Mouse (Mus musculus): ENCODE results near the gene Exoc5. TPM values are rescaled to one million over a fixed set of nuclear protein-coding genes. Genes with fewer than 3 reads are reported as not detected.

Gene Exoc5
- polyA plus RNA-seq, 1 experiment from 2014 or later, result 16.9 TPM

- H3K27me3 ChIP-seq (ENCODE audit: control insufficient read depth, insufficient read depth, low read depth, low read length), result no peaks in the 10 kb centered on the region
- H3K4me1 ChIP-seq (ENCODE audit: control insufficient read depth, low read depth, low read length), result no peaks in the 10 kb centered on the region
- ATAC-seq (ENCODE audit: low read depth), result no peak
- peaks cover 10% of the 10 kb centered on the region for H3K36me3 ChIP-seq (ENCODE audit: control insufficient read depth, insufficient read depth)
- no peak overlapping the region for H3K4me2 ChIP-seq (ENCODE audit: low read depth, low read length)
- H3K27ac ChIP-seq (ENCODE audit: low read length), result no peak overlapping the region
- H3K9me3 ChIP-seq (replicated peaks; ENCODE audit: control insufficient read depth, low read length), result no peaks in the 10 kb centered on the region
- H3K4me3 ChIP-seq (ENCODE audit: low read depth, low read length), result no peak overlapping the region
- whole genome bisulfite sequencing (ENCODE audit: insufficient replicate concordance), result 38% methylated on average over 5 of the region's 5 CpGs
- no peak overlapping the region for H3K9ac ChIP-seq (ENCODE audit: low read depth, low read length)
Measured at GRCm38 (mm10) chr14:49019765-49020164, 46.7 kb downstream of the Exoc5 start.

- no peak for ATAC-seq (ENCODE audit: low read depth)
- H3K27ac ChIP-seq (ENCODE audit: low read length), result no peak overlapping the region
- no peak overlapping the region for H3K4me2 ChIP-seq (ENCODE audit: low read depth, low read length)
- WGBS (ENCODE audit: insufficient replicate concordance), result 78% methylated on average over 2 of the region's 2 CpGs
- no peak overlapping the region for H3K9ac ChIP-seq (ENCODE audit: low read depth, low read length)
- H3K4me1 ChIP-seq (ENCODE audit: control insufficient read depth, low read depth, low read length), result no peaks in the 10 kb centered on the region
- no peak overlapping the region for H3K4me3 ChIP-seq (ENCODE audit: low read depth, low read length)
- no peaks in the 10 kb centered on the region for H3K9me3 ChIP-seq (replicated peaks; ENCODE audit: control insufficient read depth, low read length)
- H3K36me3 ChIP-seq (ENCODE audit: control insufficient read depth, insufficient read depth), result no peaks in the 10 kb centered on the region
- H3K27me3 ChIP-seq (ENCODE audit: control insufficient read depth, insufficient read depth, low read depth, low read length), result no peaks in the 10 kb centered on the region
Measured at GRCm38 (mm10) chr14:49008399-49009189, 57.9 kb downstream of the Exoc5 start.

GRCm38 (mm10) chr14:49007979-49008378 lies 58.5 kb downstream of the Exoc5 start:
- 76% methylated on average over 2 of the region's 2 CpGs for WGBS (ENCODE audit: insufficient replicate concordance)
- Histone ChIP-seq H3K27ac (ENCODE audit: low read length) (no peak overlapping the region), H3K9me3 (replicated peaks; ENCODE audit: control insufficient read depth, low read length) (no peaks in the 10 kb centered on the region), H3K4me1 (ENCODE audit: control insufficient read depth, low read depth, low read length) (no peaks in the 10 kb centered on the region), H3K9ac (ENCODE audit: low read depth, low read length) (no peak overlapping the region), H3K36me3 (ENCODE audit: control insufficient read depth, insufficient read depth) (no peaks in the 10 kb centered on the region), H3K4me3 (ENCODE audit: low read depth, low read length) (no peak overlapping the region), H3K4me2 (ENCODE audit: low read depth, low read length) (no peak overlapping the region), H3K27me3 (ENCODE audit: control insufficient read depth, insufficient read depth, low read depth, low read length) (no peaks in the 10 kb centered on the region)
- ATAC-seq (ENCODE audit: low read depth), result no peak

GRCm38 (mm10) chr14:49001655-49002054 lies 64.8 kb downstream of the Exoc5 start:
- Histone ChIP-seq H3K36me3 (ENCODE audit: control insufficient read depth, insufficient read depth) (no peaks in the 10 kb centered on the region), H3K4me1 (ENCODE audit: control insufficient read depth, low read depth, low read length) (no peaks in the 10 kb centered on the region), H3K27me3 (ENCODE audit: control insufficient read depth, insufficient read depth, low read depth, low read length) (no peaks in the 10 kb centered on the region), H3K9ac (ENCODE audit: low read depth, low read length) (no peak overlapping the region), H3K27ac (ENCODE audit: low read length) (no peak overlapping the region), H3K9me3 (replicated peaks; ENCODE audit: control insufficient read depth, low read length) (no peaks in the 10 kb centered on the region), H3K4me3 (ENCODE audit: low read depth, low read length) (no peak overlapping the region), H3K4me2 (ENCODE audit: low read depth, low read length) (no peak overlapping the region)
- WGBS (ENCODE audit: insufficient replicate concordance), result 57% methylated on average over 3 of the region's 3 CpGs
- ATAC-seq (ENCODE audit: low read depth), result no peak

GRCm38 (mm10) chr14:48998795-48999194 lies 67.7 kb downstream of the Exoc5 start:
- no peaks in the 10 kb centered on the region for H3K9me3 ChIP-seq (replicated peaks; ENCODE audit: control insufficient read depth, low read length)
- ATAC-seq (ENCODE audit: low read depth), result no peak
- no peak overlapping the region for H3K9ac ChIP-seq (ENCODE audit: low read depth, low read length)
- H3K4me3 ChIP-seq (ENCODE audit: low read depth, low read length), result no peak overlapping the region
- H3K4me2 ChIP-seq (ENCODE audit: low read depth, low read length), result no peak overlapping the region
- no peaks in the 10 kb centered on the region for H3K27me3 ChIP-seq (ENCODE audit: control insufficient read depth, insufficient read depth, low read depth, low read length)
- H3K27ac ChIP-seq (ENCODE audit: low read length), result no peak overlapping the region
- WGBS (ENCODE audit: insufficient replicate concordance), result 30% methylated on average over 4 of the region's 4 CpGs
- H3K36me3 ChIP-seq (ENCODE audit: control insufficient read depth, insufficient read depth), result no peaks in the 10 kb centered on the region
- H3K4me1 ChIP-seq (ENCODE audit: control insufficient read depth, low read depth, low read length), result no peaks in the 10 kb centered on the region

- Histone ChIP-seq H3K9ac (ENCODE audit: low read depth, low read length) (no peak overlapping the region), H3K9me3 (replicated peaks; ENCODE audit: control insufficient read depth, low read length) (no peaks in the 10 kb centered on the region), H3K4me1 (ENCODE audit: control insufficient read depth, low read depth, low read length) (no peaks in the 10 kb centered on the region), H3K27me3 (ENCODE audit: control insufficient read depth, insufficient read depth, low read depth, low read length) (peaks cover 3% of the 10 kb centered on the region; the same call in 1 of the 2 replicates), H3K4me3 (ENCODE audit: low read depth, low read length) (no peak overlapping the region), H3K27ac (ENCODE audit: low read length) (no peak overlapping the region), H3K4me2 (ENCODE audit: low read depth, low read length) (no peak overlapping the region), H3K36me3 (ENCODE audit: control insufficient read depth, insufficient read depth) (no peaks in the 10 kb centered on the region)
- WGBS (ENCODE audit: insufficient replicate concordance), result 53% methylated on average over 3 of the region's 3 CpGs
- ATAC-seq (ENCODE audit: low read depth), result no peak
Measured at GRCm38 (mm10) chr14:48993861-48994260, 72.6 kb downstream of the Exoc5 start.

GRCm38 (mm10) chr14:48992070-48992580 lies 74.3 kb downstream of the Exoc5 start:
- Histone ChIP-seq H3K9me3 (replicated peaks; ENCODE audit: control insufficient read depth, low read length) (no peaks in the 10 kb centered on the region), H3K4me2 (ENCODE audit: low read depth, low read length) (no peak overlapping the region), H3K4me1 (ENCODE audit: control insufficient read depth, low read depth, low read length) (no peaks in the 10 kb centered on the region), H3K27ac (ENCODE audit: low read length) (no peak overlapping the region), H3K36me3 (ENCODE audit: control insufficient read depth, insufficient read depth) (no peaks in the 10 kb centered on the region), H3K9ac (ENCODE audit: low read depth, low read length) (no peak overlapping the region), H3K27me3 (ENCODE audit: control insufficient read depth, insufficient read depth, low read depth, low read length) (peaks cover 3% of the 10 kb centered on the region; the same call in 1 of the 2 replicates), H3K4me3 (ENCODE audit: low read depth, low read length) (no peak overlapping the region)
- no peak for ATAC-seq (ENCODE audit: low read depth)
- 61% methylated on average over 3 of the region's 3 CpGs for WGBS (ENCODE audit: insufficient replicate concordance)

GRCm38 (mm10) chr14:48991144-48991522 lies 75.3 kb downstream of the Exoc5 start:
- H3K4me1 ChIP-seq (ENCODE audit: control insufficient read depth, low read depth, low read length), result no peaks in the 10 kb centered on the region
- no peaks in the 10 kb centered on the region for H3K36me3 ChIP-seq (ENCODE audit: control insufficient read depth, insufficient read depth)
- H3K9me3 ChIP-seq (replicated peaks; ENCODE audit: control insufficient read depth, low read length), result no peaks in the 10 kb centered on the region
- H3K27ac ChIP-seq (ENCODE audit: low read length), result no peak overlapping the region
- 10% methylated on average over 7 of the region's 7 CpGs for WGBS (ENCODE audit: insufficient replicate concordance)
- ATAC-seq (ENCODE audit: low read depth), result no peak
- H3K4me2 ChIP-seq (ENCODE audit: low read depth, low read length), result no peak overlapping the region
- H3K9ac ChIP-seq (ENCODE audit: low read depth, low read length), result no peak overlapping the region
- no peak overlapping the region for H3K4me3 ChIP-seq (ENCODE audit: low read depth, low read length)
- H3K27me3 ChIP-seq (ENCODE audit: control insufficient read depth, insufficient read depth, low read depth, low read length), result peaks cover 3% of the 10 kb centered on the region; the same call in 1 of the 2 replicates

- Histone ChIP-seq H3K9me3 (replicated peaks; ENCODE audit: control insufficient read depth, low read length) (no peaks in the 10 kb centered on the region), H3K4me3 (ENCODE audit: low read depth, low read length) (no peak overlapping the region), H3K4me2 (ENCODE audit: low read depth, low read length) (no peak overlapping the region), H3K27ac (ENCODE audit: low read length) (no peak overlapping the region), H3K36me3 (ENCODE audit: control insufficient read depth, insufficient read depth) (no peaks in the 10 kb centered on the region), H3K27me3 (ENCODE audit: control insufficient read depth, insufficient read depth, low read depth, low read length) (peaks cover 3% of the 10 kb centered on the region; the same call in 1 of the 2 replicates), H3K9ac (ENCODE audit: low read depth, low read length) (no peak overlapping the region), H3K4me1 (ENCODE audit: control insufficient read depth, low read depth, low read length) (no peaks in the 10 kb centered on the region)
- 20% methylated on average over 17 of the region's 17 CpGs for WGBS (ENCODE audit: insufficient replicate concordance)
- ATAC-seq (ENCODE audit: low read depth), result no peak
Measured at GRCm38 (mm10) chr14:48990471-48991143, 75.8 kb downstream of the Exoc5 start.

Data from liver, embryonic 16.5 days (tissue).